Mouse (Mus musculus) heart, postnatal 0 days (tissue): ENCODE data around the gene Prl7a1. TPM values are rescaled to one million over a fixed set of nuclear protein-coding genes. Genes with fewer than 3 reads are reported as not detected.

Experiments used
- ATAC-seq: fragments of 200-750 bp; cut with Nextera tagmentation; 2 replicates; pipeline ENCODE4 v1.8.0; 2017; ENCODE audit warnings: low read depth, moderate number of reproducible peaks, moderate library complexity; ENCODE audit not compliant: insufficient read depth
- DNase-seq: peaks from one replicate; pipeline ENCODE4 v3.0.0-alpha.2; 2016; ENCODE audit warnings: low spot score
- H3K27ac ChIP-seq: fragments of 300-500 bp; sonication (generic); 2 replicates; pipeline ENCODE4 v1.5.1; 2014; ENCODE audit warnings: low read depth, mild to moderate bottlenecking
- H3K27me3 ChIP-seq: fragments of 300-500 bp; sonication (generic); 2 replicates; pipeline ENCODE4 v1.6.1; 2014; ENCODE audit warnings: low read length, mixed read lengths; ENCODE audit not compliant: control insufficient read depth, insufficient read depth
- H3K36me3 ChIP-seq: fragments of 300-500 bp; sonication (generic); replicated peaks from 2 replicates; pipeline ENCODE4 v1.6.1; 2014; ENCODE audit warnings: low read length, mixed read lengths; ENCODE audit not compliant: control insufficient read depth, insufficient read depth
- H3K4me1 ChIP-seq: fragments of 300-500 bp; sonication (generic); 2 replicates; pipeline ENCODE4 v1.6.1; 2014; ENCODE audit warnings: antibody characterized with exemption; ENCODE audit not compliant: control insufficient read depth, insufficient read depth
- H3K4me2 ChIP-seq: fragments of 300-500 bp; sonication (generic); 2 replicates; pipeline ENCODE4 v1.6.1; 2014; ENCODE audit warnings: low read depth, mild to moderate bottlenecking, low read length, moderate library complexity
- H3K4me3 ChIP-seq: fragments of 300-500 bp; sonication (generic); 2 replicates; pipeline ENCODE4 v1.5.1; 2014; ENCODE audit warnings: low read depth, low read length
- H3K9ac ChIP-seq: fragments of 300-500 bp; sonication (generic); replicated peaks from 2 replicates; pipeline ENCODE4 v1.6.1; 2014; ENCODE audit warnings: low read depth, low read length, mixed read lengths
- H3K9me3 ChIP-seq: fragments of 300-500 bp; sonication (generic); replicated peaks from 2 replicates; pipeline ENCODE4 v1.6.1; 2016; ENCODE audit warnings: low read length; ENCODE audit not compliant: control insufficient read depth
- CTCF ChIP-seq: IDR thresholded peaks from 2 replicates; pipeline ENCODE4 v1.5.1; 2016; ENCODE audit warnings: antibody characterized with exemption, control low read depth, low read depth
- EP300 ChIP-seq: IDR thresholded peaks from 2 replicates; pipeline ENCODE4 v1.6.1; 2016; ENCODE audit warnings: antibody characterized with exemption, low read depth
- WGBS: fragments of 180-500 bp; shearing (Covaris S2); extraction: QIAGEN DNeasy Blood & Tissue Kit; methylation state at CpG from one replicate; pipeline ENCODE4 v1.1.7; 2014; 5-methylcytosine and 5-hydroxymethylcytosine counted together
- polyA plus RNA-seq: library from polyadenylated mRNA; unstranded; fragments of >200 nt; fragmentation: Nextera tagmentation; extraction: Ambion mirVana; gene quantifications from 2 replicates; pipeline ENCODE4 v1.2.1, GENCODE M21; 2015
- total RNA-seq: library from RNA; depleted of rRNA; stranded (reverse); fragments of >200 nt; gene quantifications from 2 replicates; pipeline ENCODE4 v1.2.3, GENCODE M21; 2014; ENCODE audit warnings: low replicate concordance; rRNA removed

Gene Prl7a1
- total RNA-seq: not detected in 2 replicates
- not detected in 2 replicates for polyA plus RNA-seq

- H3K36me3 ChIP-seq: no peaks in the 10 kb centered on the region
- no peaks in the 10 kb centered on the region for H3K4me1 ChIP-seq
- no peak within 1 kb of the TSS for H3K4me3 ChIP-seq
- no peaks in the 10 kb centered on the region for H3K9me3 ChIP-seq
- ATAC-seq (no peak), DNase-seq (no peak)
- no peak within 1 kb of the TSS for H3K27ac ChIP-seq
- no peak within 1 kb of the TSS for H3K4me2 ChIP-seq
- no peaks in the 10 kb centered on the region for H3K27me3 ChIP-seq
- 86% methylated on average over 3 of the region's 3 CpGs for WGBS
- no peak within 1 kb of the TSS for H3K9ac ChIP-seq
- TF ChIP-seq EP300: no peak
- TF ChIP-seq CTCF: no peak
These were observed at the start of gene Prl7a1 for GRCm38 (mm10) chr13:27642393-27642792. Gene Prl7a1, minus strand, starts transcription at chr13:27642493.

DNA sequence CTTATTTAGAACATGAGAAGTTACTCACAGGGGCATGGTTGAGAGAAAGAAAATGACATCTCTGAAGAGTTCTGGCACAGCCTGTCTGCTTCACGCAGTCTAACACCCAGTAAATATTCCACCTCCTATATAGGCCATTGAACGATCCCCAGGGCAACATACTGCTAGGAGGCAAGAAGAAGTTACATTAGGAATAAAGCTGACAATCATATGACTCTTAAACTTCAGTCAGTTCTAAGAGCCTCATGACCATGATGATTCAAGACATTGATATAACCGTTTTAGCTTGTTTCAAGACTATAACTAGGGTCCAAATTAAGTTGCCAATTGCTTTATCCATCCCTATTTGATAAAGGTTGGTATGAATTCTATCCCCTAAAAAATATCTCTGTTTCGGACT, 25.6 kb upstream of the Prl7a1 start, which contains the start of gene Prl7a2:
Gene Prl7a2, minus strand, starts transcription at position 101 of the 400 bp plus-strand sequence.
- H3K4me2 ChIP-seq: no peak within 1 kb of the TSS
- no peaks in the 10 kb centered on the region for H3K9me3 ChIP-seq
- ATAC-seq (no peak), DNase-seq (no peak)
- H3K4me1 ChIP-seq: no peaks in the 10 kb centered on the region
- H3K4me3 ChIP-seq: no peak within 1 kb of the TSS
- no peak for TF ChIP-seq CTCF
- no peak for TF ChIP-seq EP300
- 68% methylated on average over 4 of the region's 4 CpGs for WGBS
- H3K27ac ChIP-seq: no peak within 1 kb of the TSS
- no peak within 1 kb of the TSS for H3K9ac ChIP-seq
- H3K36me3 ChIP-seq: no peaks in the 10 kb centered on the region
- no peaks in the 10 kb centered on the region for H3K27me3 ChIP-seq

DNA sequence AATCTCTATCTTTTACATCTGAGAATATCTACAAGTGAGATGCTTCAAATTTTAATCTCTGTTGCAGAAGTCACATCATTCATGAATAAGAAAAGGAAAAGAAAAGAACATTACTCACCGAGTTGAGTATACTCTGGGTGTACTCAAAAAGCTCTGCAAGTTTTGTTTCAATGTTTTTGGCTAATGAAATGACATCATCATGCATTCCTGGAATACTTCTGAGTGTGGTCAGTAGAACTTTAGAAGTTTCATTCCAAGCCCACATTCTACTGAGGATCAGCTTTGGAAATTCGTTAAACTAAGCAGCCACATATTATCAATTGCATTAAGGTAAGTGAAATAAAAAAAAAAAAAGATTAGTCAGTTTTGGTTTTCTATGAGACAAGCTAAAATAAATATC, 18.5 kb upstream of the Prl7a1 start:
- Histone ChIP-seq H3K27ac (no peak overlapping the region), H3K9me3 (no peaks in the 10 kb centered on the region), H3K27me3 (no peaks in the 10 kb centered on the region), H3K36me3 (no peaks in the 10 kb centered on the region), H3K4me2 (no peak overlapping the region), H3K9ac (no peak overlapping the region), H3K4me1 (no peaks in the 10 kb centered on the region), H3K4me3 (no peak overlapping the region)
- no peak for TF ChIP-seq EP300
- no peak for TF ChIP-seq CTCF
- ATAC-seq (no peak), DNase-seq (no peak)
- 57% methylated on average over 2 of the region's 2 CpGs for WGBS

GRCm38 (mm10) chr13:27610482-27610881, 31.8 kb downstream of the Prl7a1 start, which contains the start of gene Prl7b1:
Gene Prl7b1, minus strand, starts transcription at chr13:27610582.
- no peaks in the 10 kb centered on the region for H3K27me3 ChIP-seq
- no peak within 1 kb of the TSS for H3K27ac ChIP-seq
- H3K4me1 ChIP-seq: no peaks in the 10 kb centered on the region
- ATAC-seq (no peak), DNase-seq (no peak)
- no peak for TF ChIP-seq CTCF
- TF ChIP-seq EP300: no peak
- H3K9me3 ChIP-seq: no peaks in the 10 kb centered on the region
- H3K36me3 ChIP-seq: no peaks in the 10 kb centered on the region
- no peak within 1 kb of the TSS for H3K4me2 ChIP-seq
- H3K9ac ChIP-seq: no peak within 1 kb of the TSS
- H3K4me3 ChIP-seq: no peak within 1 kb of the TSS
- WGBS: 54% methylated on average over 4 of the region's 4 CpGs

Other genes with a start within 250 kb of the Prl7a1 start
- gene Prl8a6, start 203.8 kb downstream of the Prl7a1 start, total RNA-seq: not detected in 2 replicates
- gene Prl8a6, start 203.8 kb downstream of the Prl7a1 start, polyA plus RNA-seq: not detected in 2 replicates
- gene Prl8a8, start 129.3 kb downstream of the Prl7a1 start, total RNA-seq: not detected in 2 replicates
- gene Prl8a8, start 129.3 kb downstream of the Prl7a1 start, polyA plus RNA-seq: not detected in 2 replicates
- not detected in 2 replicates for gene Prl8a9, start 77.9 kb downstream of the Prl7a1 start, total RNA-seq
- not detected in 2 replicates for gene Prl8a9, start 77.9 kb downstream of the Prl7a1 start, polyA plus RNA-seq
- not detected in 2 replicates for gene Prl8a1, start 60.3 kb downstream of the Prl7a1 start, total RNA-seq
- gene Prl8a1, start 60.3 kb downstream of the Prl7a1 start, polyA plus RNA-seq: not detected in 2 replicates
- not detected in 2 replicates for gene Prl7b1, start 31.9 kb downstream of the Prl7a1 start, total RNA-seq
- gene Prl7b1, start 31.9 kb downstream of the Prl7a1 start, polyA plus RNA-seq: not detected in 2 replicates
- gene Prl7a2, start 25.5 kb upstream of the Prl7a1 start, total RNA-seq: not detected in 2 replicates
- gene Prl7a2, start 25.5 kb upstream of the Prl7a1 start, polyA plus RNA-seq: not detected in 2 replicates
- gene Prl7d1, start 74.2 kb upstream of the Prl7a1 start, total RNA-seq: not detected in 2 replicates
- not detected in 2 replicates for gene Prl7d1, start 74.2 kb upstream of the Prl7a1 start, polyA plus RNA-seq
- gene Prl7c1, start 138.3 kb upstream of the Prl7a1 start, total RNA-seq: not detected in 2 replicates
- not detected in 2 replicates for gene Prl7c1, start 138.3 kb upstream of the Prl7a1 start, polyA plus RNA-seq
- not detected in 2 replicates for gene Prl2a1, start 159.2 kb upstream of the Prl7a1 start, total RNA-seq
- not detected in 2 replicates for gene Prl2a1, start 159.2 kb upstream of the Prl7a1 start, polyA plus RNA-seq
- gene Prl2c1, start 206.8 kb upstream of the Prl7a1 start, total RNA-seq: not detected in 2 replicates
- not detected in 2 replicates for gene Prl2c1, start 206.8 kb upstream of the Prl7a1 start, polyA plus RNA-seq